Mouse (Mus musculus): Measurements from ENCODE around the gene Megf9.

Gene Megf9

GRCm38 (mm10) chr4:70523346-70523745 is 11.4 kb downstream of the Megf9 start:
- DNase-seq (ENCODE audit: low read depth, low spot score), result no peak

- DNase-seq (ENCODE audit: low read depth, low spot score), result no peak
Observed at GRCm38 (mm10) chr4:70521506-70522292, 13.1 kb downstream of the Megf9 start.

- DNase-seq (ENCODE audit: low read depth, low spot score), result no peak
Observed at GRCm38 (mm10) chr4:70517646-70518045, 17.1 kb downstream of the Megf9 start.

GRCm38 (mm10) chr4:70516289-70516688 is 18.5 kb downstream of the Megf9 start:
- DNase-seq (ENCODE audit: low read depth, low spot score), result no peak

GRCm38 (mm10) chr4:70515514-70515913 is 19.3 kb downstream of the Megf9 start:
- DNase-seq (ENCODE audit: low read depth, low spot score), result no peak

- DNase-seq (ENCODE audit: low read depth, low spot score), result no peak
Observed at GRCm38 (mm10) chr4:70509987-70510386, 24.8 kb downstream of the Megf9 start.

- no peak for DNase-seq (ENCODE audit: low read depth, low spot score)
Observed at GRCm38 (mm10) chr4:70509565-70509964, 25.2 kb downstream of the Megf9 start.

- DNase-seq (ENCODE audit: low read depth, low spot score), result no peak
Observed at GRCm38 (mm10) chr4:70508207-70508606, 26.6 kb downstream of the Megf9 start.

- no peak for DNase-seq (ENCODE audit: low read depth, low spot score)
Observed at GRCm38 (mm10) chr4:70505951-70506350, 28.8 kb downstream of the Megf9 start.

- DNase-seq (ENCODE audit: low read depth, low spot score), result no peak
Observed at GRCm38 (mm10) chr4:70503827-70504226, 31.0 kb downstream of the Megf9 start.

- peak; percentile 37 for DNase-seq (ENCODE audit: low read depth, low spot score)
Observed at GRCm38 (mm10) chr4:70499285-70499684, 35.5 kb downstream of the Megf9 start.

GRCm38 (mm10) chr4:70496978-70497377 is 37.8 kb downstream of the Megf9 start:
- no peak for DNase-seq (ENCODE audit: low read depth, low spot score)

- no peak for DNase-seq (ENCODE audit: low read depth, low spot score)
Observed at GRCm38 (mm10) chr4:70489792-70490191, 45.0 kb downstream of the Megf9 start.

- DNase-seq (ENCODE audit: low read depth, low spot score), result no peak
Observed at GRCm38 (mm10) chr4:70488415-70488814, 46.4 kb downstream of the Megf9 start.

GRCm38 (mm10) chr4:70484134-70484533 is 50.7 kb downstream of the Megf9 start:
- no peak for DNase-seq (ENCODE audit: low read depth, low spot score)

GRCm38 (mm10) chr4:70481931-70482330 is 52.9 kb downstream of the Megf9 start:
- no peak for DNase-seq (ENCODE audit: low read depth, low spot score)

- DNase-seq (ENCODE audit: low read depth, low spot score), result no peak
Observed at GRCm38 (mm10) chr4:70471398-70471797, 63.4 kb downstream of the Megf9 start.

GRCm38 (mm10) chr4:70465921-70466689 is 68.7 kb downstream of the Megf9 start:
- DNase-seq (ENCODE audit: low read depth, low spot score), result no peak

- DNase-seq (ENCODE audit: low read depth, low spot score), result no peak
Observed at GRCm38 (mm10) chr4:70463302-70463701, 71.5 kb downstream of the Megf9 start.

GRCm38 (mm10) chr4:70461416-70461815 is 73.4 kb downstream of the Megf9 start:
- no peak for DNase-seq (ENCODE audit: low read depth, low spot score)

GRCm38 (mm10) chr4:70452161-70452560 is 82.6 kb downstream of the Megf9 start:
- no peak for DNase-seq (ENCODE audit: low read depth, low spot score)

- DNase-seq (ENCODE audit: low read depth, low spot score), result peak; percentile 34
Observed at GRCm38 (mm10) chr4:70451750-70452149, 83.0 kb downstream of the Megf9 start.

- no peak for DNase-seq (ENCODE audit: low read depth, low spot score)
Observed at GRCm38 (mm10) chr4:70449668-70450067, 85.1 kb downstream of the Megf9 start.

All from brain, embryonic 18.5 days (tissue).